Mouse (Mus musculus): ENCODE results near the gene 4930516K23Rik.

4930516K23Rik gene

GRCm38 (mm10) chr7:104061345-104061744, at the start of gene 4930516K23Rik:
Gene 4930516K23Rik (minus strand): TSS chr7:104061445.
- no peak for DNase-seq

- no peak for DNase-seq
Observed at GRCm38 (mm10) chr7:104104757-104104972, 43.4 kb upstream of the 4930516K23Rik start, which contains the start of gene Olfr646. Gene Olfr646 (plus strand): TSS chr7:104104873.

GRCm38 (mm10) chr7:104103913-104104756, 42.9 kb upstream of the 4930516K23Rik start:
- no peak for DNase-seq

GRCm38 (mm10) chr7:104085365-104085764, 24.1 kb upstream of the 4930516K23Rik start, which contains the start of gene Olfr645:
Gene Olfr645 (minus strand): TSS chr7:104085465.
- DNase-seq, result no peak

- DNase-seq, result no peak
Observed at GRCm38 (mm10) chr7:104071769-104072168, 10.5 kb upstream of the 4930516K23Rik start, which contains the start of gene Olfr644. Gene Olfr644 (minus strand): TSS chr7:104071869.

GRCm38 (mm10) chr7:104059215-104059614, 2.0 kb downstream of the 4930516K23Rik start:
- DNase-seq, result no peak

GRCm38 (mm10) chr7:104052566-104052965, 8.7 kb downstream of the 4930516K23Rik start, which contains the start of gene Olfr642:
Gene Olfr642 (minus strand): TSS chr7:104052666.
- DNase-seq, result no peak

- DNase-seq, result no peak
Observed at GRCm38 (mm10) chr7:104050745-104051144, 10.5 kb downstream of the 4930516K23Rik start.

- DNase-seq, result no peak
Observed at GRCm38 (mm10) chr7:104035145-104035544, 26.1 kb downstream of the 4930516K23Rik start, which contains the start of gene Olfr641. Gene Olfr641 (plus strand): TSS chr7:104035445.

- DNase-seq, result no peak
Observed at GRCm38 (mm10) chr7:104026978-104027377, 34.3 kb downstream of the 4930516K23Rik start.

- no peak for DNase-seq
Observed at GRCm38 (mm10) chr7:104025473-104025872, 35.8 kb downstream of the 4930516K23Rik start, which contains the start of gene Olfr640. Gene Olfr640 (minus strand): TSS chr7:104025573.

GRCm38 (mm10) chr7:104021651-104022050, 39.6 kb downstream of the 4930516K23Rik start:
- no peak for DNase-seq

GRCm38 (mm10) chr7:104018953-104019352, 42.3 kb downstream of the 4930516K23Rik start:
- DNase-seq, result no peak

GRCm38 (mm10) chr7:104017203-104017602, 44.0 kb downstream of the 4930516K23Rik start, which contains the start of gene Olfr639:
Gene Olfr639 (minus strand): TSS chr7:104017303.
- no peak for DNase-seq
